Mouse (Mus musculus) bone marrow, adult 2 months (tissue): ENCODE measurements around the gene Als2cl. TPM values are rescaled to one million over a fixed set of nuclear protein-coding genes. Genes with fewer than 3 reads are reported as not detected.
A peak's percentile ranks its signal among the peaks of the same experiment; 100 is the strongest.

ENCODE experiments used
- H3K27ac ChIP-seq: fragments of 200-500 bp; 2 replicates; pipeline ENCODE4 v1.5.1; 2012; ENCODE audit warnings: low read depth, mild to moderate bottlenecking, control low read depth, inconsistent platforms, low read length; ENCODE audit not compliant: control insufficient read depth, poor library complexity, insufficient read depth
- H3K4me1 ChIP-seq: fragments of 200-500 bp; 2 replicates; pipeline ENCODE4 v1.6.1; 2011; ENCODE audit warnings: low read length; ENCODE audit not compliant: control insufficient read depth, insufficient read depth
- H3K4me3 ChIP-seq: fragments of 200-500 bp; replicated peaks from 2 replicates; pipeline ENCODE3; 2011; ENCODE audit warnings: mild to moderate bottlenecking, low read depth, low read length, control low read depth; ENCODE audit not compliant: control insufficient read depth
- CTCF ChIP-seq: fragments of 200-500 bp; IDR thresholded peaks from 2 replicates; pipeline ENCODE4 v1.5.1; 2011; ENCODE audit warnings: low read length, control low read depth; ENCODE audit not compliant: control insufficient read depth, insufficient read depth
- POLR2A ChIP-seq: fragments of 200-500 bp; IDR thresholded peaks from 2 replicates; pipeline ENCODE4 v1.6.1; 2011; ENCODE audit warnings: low read depth, mild to moderate bottlenecking, control low read depth, low read length, borderline replicate concordance; ENCODE audit not compliant: control insufficient read depth
- WGBS: fragments of 180-500 bp; shearing (Covaris S2); methylation state at CpG from one replicate; pipeline ENCODE4 v1.1.7; 2018; 5-methylcytosine and 5-hydroxymethylcytosine counted together
- polyA plus RNA-seq: library from polyadenylated mRNA; stranded (reverse); fragments of >200 nt; gene quantifications from 2 replicates; pipeline ENCODE4 v1.2.4, GENCODE M21; 2011; ENCODE audit warnings: low replicate concordance; ENCODE audit not compliant: missing spikeins, insufficient read depth, insufficient read length

The Als2cl gene
- polyA plus RNA-seq, result 5.3 and 8.5 TPM in 2 replicates

- WGBS, result 31% methylated on average over 12 of the region's 12 CpGs
- Histone ChIP-seq H3K4me1 (no peaks in the 10 kb centered on the region), H3K27ac (peak within 1 kb of the TSS; percentile 25; the same call in 1 of the 2 replicates), H3K4me3 (peak within 1 kb of the TSS; percentile 46)
- TF ChIP-seq CTCF, result no peak
- TF ChIP-seq POLR2A, result no peak
Observed at GRCm38 (mm10) chr9:110879191-110879920, at the start of gene Als2cl. Als2cl (plus strand) TSS chr9:110879870.

- Histone ChIP-seq H3K27ac (no peak overlapping the region), H3K4me1 (no peaks in the 10 kb centered on the region), H3K4me3 (no peak overlapping the region)
- 68% methylated on average over 5 of the region's 5 CpGs for WGBS
- TF ChIP-seq POLR2A, result no peak
- TF ChIP-seq CTCF, result no peak
Observed at GRCm38 (mm10) chr9:110833021-110833420, 46.6 kb upstream of the Als2cl start.

- no peak within 1 kb of the TSS for H3K4me3 ChIP-seq
- H3K4me1 ChIP-seq, result no peaks in the 10 kb centered on the region
- TF ChIP-seq POLR2A (no peak), CTCF (no peak)
- 90% methylated on average over 19 of the region's 19 CpGs for WGBS
- no peak within 1 kb of the TSS for H3K27ac ChIP-seq
Observed at GRCm38 (mm10) chr9:110834411-110834810, 45.3 kb upstream of the Als2cl start, which contains the start of gene Prss45. Prss45 (plus strand) TSS chr9:110834588.

- WGBS, result 76% methylated on average over 10 of the region's 10 CpGs
- no peaks in the 10 kb centered on the region for H3K4me1 ChIP-seq
- H3K27ac ChIP-seq, result no peak overlapping the region
- TF ChIP-seq CTCF (no peak), POLR2A (no peak)
- no peak overlapping the region for H3K4me3 ChIP-seq
Observed at GRCm38 (mm10) chr9:110834961-110835360, 44.7 kb upstream of the Als2cl start.

GRCm38 (mm10) chr9:110836112-110836511 lies 43.6 kb upstream of the Als2cl start:
- H3K27ac ChIP-seq, result no peak overlapping the region
- 66% methylated on average over 2 of the region's 2 CpGs for WGBS
- TF ChIP-seq POLR2A (no peak), CTCF (no peak)
- H3K4me1 ChIP-seq, result no peaks in the 10 kb centered on the region; the same call in 1 of the 2 replicates
- H3K4me3 ChIP-seq, result no peak overlapping the region

- Histone ChIP-seq H3K27ac (peak overlapping the region; percentile 15; the same call in 1 of the 2 replicates), H3K4me1 (no peaks in the 10 kb centered on the region; the same call in 1 of the 2 replicates), H3K4me3 (no peak overlapping the region)
- WGBS, result 59% methylated on average over 6 of the region's 6 CpGs
- TF ChIP-seq CTCF, result no peak
- TF ChIP-seq POLR2A, result no peak
Observed at GRCm38 (mm10) chr9:110840905-110841304, 38.8 kb upstream of the Als2cl start.

GRCm38 (mm10) chr9:110841438-110841837 lies 38.2 kb upstream of the Als2cl start:
- Histone ChIP-seq H3K27ac (peak overlapping the region; percentile 15; the same call in 1 of the 2 replicates), H3K4me1 (no peaks in the 10 kb centered on the region; the same call in 1 of the 2 replicates), H3K4me3 (no peak overlapping the region)
- WGBS, result 5% methylated on average over 2 of the region's 2 CpGs
- TF ChIP-seq POLR2A (no peak), CTCF (no peak)

GRCm38 (mm10) chr9:110844206-110844605 lies 35.5 kb upstream of the Als2cl start, which contains the start of gene Prss46:
Prss46 (plus strand) TSS chr9:110844506.
- 84% methylated on average over 10 of the region's 10 CpGs for WGBS
- TF ChIP-seq CTCF (no peak), POLR2A (no peak)

GRCm38 (mm10) chr9:110849162-110849561 lies 30.5 kb upstream of the Als2cl start:
- TF ChIP-seq POLR2A (no peak), CTCF (no peak)
- no peak overlapping the region for H3K4me3 ChIP-seq
- no peak overlapping the region for H3K27ac ChIP-seq
- 82% methylated on average over 7 of the region's 7 CpGs for WGBS
- H3K4me1 ChIP-seq, result no peaks in the 10 kb centered on the region

More at GRCm38 (mm10) chr9:110844206-110844605, 35.5 kb upstream of the Als2cl start, which contains the start of gene Prss46:
- no peaks in the 10 kb centered on the region; the same call in 1 of the 2 replicates for H3K4me1 ChIP-seq
- H3K4me3 ChIP-seq, result no peak within 1 kb of the TSS
- H3K27ac ChIP-seq, result no peak within 1 kb of the TSS
